Mouse (Mus musculus) embryonic fibroblast, embryonic 13.5 days (primary cell): ENCODE results near the gene Gm6482. TPM values are rescaled to one million over a fixed set of nuclear protein-coding genes. Genes with fewer than 3 reads are reported as not detected.
A peak's percentile ranks its signal among the peaks of the same experiment; 100 is the strongest.
"Not testable (repeated sequence)": the region's sequence is repeated elsewhere in the genome, so short reads cannot be mapped to it uniquely, and the experiment has no call there.

Experiments used
- H3K27ac ChIP-seq: 2 replicates; pipeline ENCODE4 v1.5.1; 2012; ENCODE audit warnings: low read length, control low read depth, inconsistent platforms; ENCODE audit not compliant: insufficient read depth
- H3K4me1 ChIP-seq: 2 replicates; pipeline ENCODE4 v1.6.1; 2011; ENCODE audit warnings: low read length; ENCODE audit not compliant: control insufficient read depth, insufficient read depth
- H3K4me3 ChIP-seq: 2 replicates; pipeline ENCODE4 v1.5.1; 2011; ENCODE audit warnings: mild to moderate bottlenecking, control low read depth, low read length; ENCODE audit not compliant: insufficient read depth
- CTCF ChIP-seq: IDR thresholded peaks from 2 replicates; pipeline ENCODE4 v1.5.1; 2011; ENCODE audit warnings: mild to moderate bottlenecking, control low read depth, low read length, moderate library complexity, borderline replicate concordance; ENCODE audit not compliant: insufficient read depth
- polyA plus RNA-seq: library from polyadenylated mRNA; stranded (reverse); fragments of >200 nt; gene quantifications from 2 replicates; pipeline ENCODE4 v1.2.4, GENCODE M21; 2011; ENCODE audit warnings: low read depth; ENCODE audit not compliant: missing spikeins, insufficient read length

The Gm6482 gene
- polyA plus RNA-seq = not detected in 2 replicates

DNA sequence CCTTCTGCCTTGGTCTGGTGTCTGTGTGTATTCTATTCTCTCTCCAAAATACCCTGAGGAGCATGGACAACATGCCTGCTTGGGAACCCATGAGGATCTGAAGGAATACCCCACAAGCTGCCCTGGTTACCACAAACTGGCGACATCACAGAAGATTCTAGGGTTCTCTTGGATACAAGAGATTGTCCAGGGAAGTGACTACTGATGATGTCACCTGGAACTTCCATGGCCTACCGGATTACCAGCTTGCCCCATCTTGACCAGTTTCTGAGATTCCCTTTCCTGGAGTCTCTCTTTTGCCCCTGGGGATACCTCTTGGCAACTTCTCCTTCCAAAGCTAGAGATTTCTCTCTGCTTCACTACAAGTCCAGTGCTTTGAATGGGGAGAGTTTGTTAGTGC is at the start of gene Gm6482:
Gene Gm6482 (minus strand): TSS at position 101 of the 400 bp plus-strand sequence.
- not testable (repeated sequence) for H3K27ac ChIP-seq, H3K4me1 ChIP-seq, H3K4me3 ChIP-seq

DNA sequence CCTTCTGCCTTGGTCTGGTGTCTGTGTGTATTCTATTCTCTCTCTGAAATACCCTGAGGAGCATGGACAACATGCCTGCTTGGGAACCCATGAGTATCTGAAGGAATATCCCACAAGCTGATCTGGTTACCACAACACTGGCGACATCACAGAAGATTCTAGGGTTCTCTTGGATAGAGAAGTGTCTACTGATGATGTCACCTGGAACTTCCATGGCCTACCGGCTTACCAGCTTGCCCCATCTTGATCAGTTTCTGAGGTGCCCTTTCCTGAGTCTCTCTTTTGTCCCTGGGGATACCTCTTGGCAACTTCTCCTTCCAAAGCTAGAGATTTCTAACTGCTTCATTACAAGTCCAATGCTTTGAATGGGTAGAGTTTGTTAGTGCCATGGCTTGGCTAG is 45.3 kb upstream of the Gm6482 start, which contains the start of gene Gm7954:
Gene Gm7954 (minus strand): TSS at position 101 of the 400 bp plus-strand sequence.
- not testable (repeated sequence) for H3K4me3 ChIP-seq, H3K4me1 ChIP-seq

DNA sequence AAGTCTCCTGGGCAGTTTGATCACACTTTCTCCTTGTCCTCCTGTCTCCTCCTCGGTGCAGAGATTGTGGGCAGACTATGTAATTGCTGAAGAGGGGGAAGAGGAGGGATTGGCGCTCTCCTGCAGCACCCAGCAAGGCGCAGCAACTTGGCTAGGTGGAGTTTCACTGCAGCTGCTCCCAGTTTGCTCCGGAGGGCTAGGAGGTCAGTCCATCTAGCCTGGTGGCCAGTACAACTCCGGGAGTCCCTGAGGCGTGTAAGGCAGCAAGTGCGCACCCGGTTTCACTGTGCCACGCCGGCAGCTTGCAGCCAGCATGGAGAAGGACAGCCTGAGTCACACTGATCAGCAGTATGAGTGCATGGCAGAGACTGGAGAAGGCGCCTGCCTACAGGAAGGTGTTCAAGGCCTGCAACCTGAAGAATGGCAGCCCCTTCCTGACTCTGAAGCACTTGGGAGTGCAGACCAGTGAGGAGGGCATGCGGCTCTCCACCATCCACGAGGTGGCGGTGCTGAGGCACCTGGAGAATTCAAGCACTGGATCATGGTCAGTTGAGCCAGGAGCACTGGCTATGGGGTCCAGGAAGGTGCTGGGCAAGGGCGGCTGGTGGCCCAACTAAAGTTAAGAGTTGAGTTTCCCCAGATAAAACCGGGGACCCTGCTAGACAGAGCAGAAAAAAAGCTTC is 17.5 kb upstream of the Gm6482 start:
- H3K27ac ChIP-seq, H3K4me1 ChIP-seq: not testable (repeated sequence)
- peak; percentile 20; the same call in 1 of the 2 replicates for TF ChIP-seq CTCF

More for the DNA sequence above, 45.3 kb upstream of the Gm6482 start, which contains the start of gene Gm7954:
- H3K27ac ChIP-seq = not testable (repeated sequence)

DNA sequence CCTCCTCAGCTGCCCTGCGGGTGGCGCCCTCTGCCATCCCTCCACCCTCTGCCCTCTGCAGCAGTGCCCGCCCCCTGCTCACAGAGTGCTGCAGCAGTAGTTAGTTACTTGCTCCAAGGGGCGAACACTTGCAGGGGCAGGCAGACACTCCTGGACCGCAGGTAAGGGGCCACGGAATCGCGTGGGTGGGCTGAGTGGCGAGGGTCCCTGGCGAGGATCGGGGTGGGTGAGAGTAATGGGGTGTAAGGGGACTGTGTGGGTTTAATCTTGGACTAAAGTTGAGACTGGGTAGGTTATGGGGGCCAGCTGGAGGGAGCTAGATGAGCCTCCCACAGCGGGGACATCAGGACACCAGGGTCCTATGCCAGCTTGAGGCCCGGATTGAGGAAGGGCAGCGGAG is 16.6 kb upstream of the Gm6482 start:
- H3K4me1 ChIP-seq, H3K27ac ChIP-seq, H3K4me3 ChIP-seq: not testable (repeated sequence)

More for the DNA sequence above, 17.5 kb upstream of the Gm6482 start:
- H3K4me3 ChIP-seq = not testable (repeated sequence)

DNA sequence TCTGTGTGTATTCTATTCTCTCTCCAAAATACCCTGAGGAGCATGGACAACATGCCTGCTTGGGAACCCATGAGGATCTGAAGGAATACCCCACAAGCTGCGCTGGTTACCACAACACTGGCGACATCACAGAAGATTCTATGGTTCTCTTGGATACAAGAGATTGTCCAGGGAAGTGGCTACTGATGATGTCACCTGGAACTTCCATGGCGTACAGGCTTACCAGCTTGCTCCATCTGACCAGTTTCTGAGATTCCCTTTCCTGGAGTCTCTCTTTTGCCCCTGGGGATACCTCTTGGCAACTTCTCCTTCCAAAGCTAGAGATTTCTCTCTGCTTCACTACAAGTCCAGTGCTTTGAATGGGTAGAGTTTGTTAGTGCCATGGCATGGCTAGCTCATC is 21.8 kb downstream of the Gm6482 start, which contains the start of gene Gm7945:
Gene Gm7945 (minus strand): TSS at position 101 of the 400 bp plus-strand sequence.
- H3K27ac ChIP-seq, H3K4me1 ChIP-seq, H3K4me3 ChIP-seq: not testable (repeated sequence)

Other genes with a start within 250 kb of the Gm6482 start
- gene Sftpd, start 223.1 kb downstream of the Gm6482 start, polyA plus RNA-seq = not detected in 2 replicates
- not detected in 2 replicates for gene Gm2832, start 129.5 kb downstream of the Gm6482 start, polyA plus RNA-seq
- not detected in 2 replicates for gene Gm5798, start 59.7 kb downstream of the Gm6482 start, polyA plus RNA-seq
- not detected in 2 replicates for gene Gm7945, start 21.9 kb downstream of the Gm6482 start, polyA plus RNA-seq
- gene Gm7954, start 45.2 kb upstream of the Gm6482 start, polyA plus RNA-seq = not detected in 2 replicates
- not detected in 2 replicates for gene Gm3486, start 81.2 kb upstream of the Gm6482 start, polyA plus RNA-seq
- gene Gm7970, start 147.3 kb upstream of the Gm6482 start, polyA plus RNA-seq = not detected in 2 replicates
- not detected in 2 replicates for gene 1700049E17Rik2, start 164.9 kb upstream of the Gm6482 start, polyA plus RNA-seq
- gene Gm3072, start 216.3 kb upstream of the Gm6482 start, polyA plus RNA-seq = not detected in 2 replicates
- gene Gm3676, start 238.2 kb upstream of the Gm6482 start, polyA plus RNA-seq = not detected in 2 replicates